Mouse (Mus musculus): Measurements from ENCODE around the gene Cryba2. TPM values are rescaled to one million over a fixed set of nuclear protein-coding genes. Genes with fewer than 3 reads are reported as not detected.

Cryba2 gene
- polyA plus RNA-seq, 1 experiment from 2014 or later: 0.28 TPM

DNA sequence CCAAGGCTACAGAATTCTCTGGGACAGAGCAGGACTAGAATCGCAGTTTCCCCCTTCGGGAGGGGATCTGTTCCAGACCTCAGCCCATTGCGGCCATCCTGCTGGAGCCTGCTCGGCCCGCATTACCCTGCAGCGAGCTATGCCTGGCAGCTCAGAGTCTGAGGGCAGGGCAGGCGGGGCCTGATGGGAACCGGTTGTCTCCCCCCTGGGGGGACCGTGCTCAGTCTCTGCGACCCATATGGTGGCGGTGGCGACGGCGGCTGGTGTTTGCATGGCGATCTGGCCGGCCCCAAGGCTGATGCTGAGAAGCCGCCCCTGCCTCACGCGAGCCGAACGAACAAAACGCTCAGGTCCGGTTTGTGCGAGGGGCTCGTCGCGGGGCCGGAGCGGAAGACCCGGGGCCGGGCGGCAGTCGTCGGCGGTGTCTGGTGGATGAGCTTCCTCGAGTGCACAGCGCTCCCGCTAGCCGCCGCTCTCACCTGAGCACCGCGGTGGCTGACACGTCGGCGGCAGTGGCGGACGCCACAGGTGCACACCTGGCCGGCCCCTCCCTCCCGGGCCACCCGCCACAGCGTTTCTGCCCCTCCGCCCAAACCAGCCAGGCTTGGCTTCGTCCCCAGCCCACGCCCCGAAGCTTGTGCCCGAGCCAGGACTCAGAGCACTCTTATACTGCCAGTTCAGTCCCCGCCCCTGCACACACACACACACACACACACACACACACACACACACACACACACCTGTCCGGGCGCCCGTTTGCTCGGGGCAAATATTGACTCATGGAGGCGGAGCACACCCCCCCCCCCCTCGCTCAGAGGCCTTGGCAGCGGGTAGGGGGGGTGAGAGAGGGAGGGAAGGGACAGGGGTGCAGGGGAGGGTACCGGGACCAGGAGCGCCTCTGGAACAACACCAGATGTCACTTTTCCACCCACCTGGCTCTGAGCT, 7.7 kb upstream of the Cryba2 start:
- Histone ChIP-seq H3K27ac (no peak overlapping the region), H3K4me1 (peaks cover 20% of the 10 kb centered on the region)
- ATAC-seq (ENCODE audit: insufficient number of reproducible peaks, low FRiP score, low TSS enrichment, low read depth): 0 out of 2 replicates have a peak, but pooled peaks have one; percentile 40

GRCm38 (mm10) chr1:74898656-74899431, 5.9 kb upstream of the Cryba2 start:
- H3K9me3 ChIP-seq: no peaks in the 10 kb centered on the region
- no peak overlapping the region for H3K9ac ChIP-seq
- no peak overlapping the region for H3K4me3 ChIP-seq
- peaks cover 97% of the 10 kb centered on the region for H3K27me3 ChIP-seq
- H3K4me2 ChIP-seq: no peak overlapping the region
- no peak overlapping the region for H3K27ac ChIP-seq
- peaks cover 20% of the 10 kb centered on the region for H3K4me1 ChIP-seq
- ATAC-seq (ENCODE audit: insufficient number of reproducible peaks, low FRiP score, low TSS enrichment, low read depth): no peak
- 8% methylated on average over 6 of the region's 10 CpGs for WGBS
- no peaks in the 10 kb centered on the region for H3K36me3 ChIP-seq

More for the DNA sequence above, 7.7 kb upstream of the Cryba2 start:
- Histone ChIP-seq H3K27me3 (peaks cover 97% of the 10 kb centered on the region), H3K9me3 (no peaks in the 10 kb centered on the region), H3K36me3 (no peaks in the 10 kb centered on the region), H3K4me2 (peak overlapping the region; percentile 68), H3K4me3 (peak overlapping the region; percentile 34), H3K9ac (no peak overlapping the region)
- under 1% methylated on average over 66 of the region's 66 CpGs for WGBS

DNA sequence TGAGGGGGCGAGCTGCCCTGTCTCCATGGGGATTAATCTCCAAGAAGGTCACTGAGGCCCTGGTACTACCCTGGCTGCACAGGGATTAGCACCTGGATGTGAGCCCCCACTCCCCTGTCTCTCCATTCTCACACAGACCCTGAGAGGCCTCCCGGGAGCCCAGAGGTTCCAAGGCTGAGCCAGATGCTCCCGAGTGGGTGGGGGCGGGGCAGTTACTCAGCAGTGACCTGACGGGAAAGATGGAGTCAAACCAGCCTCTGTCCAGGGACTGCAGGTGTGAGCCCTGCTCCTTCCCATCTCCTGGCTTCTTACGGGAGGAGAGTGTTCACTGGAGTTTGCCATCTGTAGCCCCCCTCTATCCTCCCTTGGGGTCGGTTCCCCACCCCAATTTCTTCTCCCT, 5.0 kb upstream of the Cryba2 start:
- ATAC-seq (ENCODE audit: insufficient number of reproducible peaks, low FRiP score, low TSS enrichment, low read depth): no peak
- 3% methylated on average over 7 of the region's 7 CpGs for WGBS
- no peak overlapping the region for H3K4me3 ChIP-seq
- no peak overlapping the region for H3K27ac ChIP-seq
- peaks cover 97% of the 10 kb centered on the region for H3K27me3 ChIP-seq
- no peak overlapping the region for H3K4me2 ChIP-seq
- H3K4me1 ChIP-seq: peaks cover 23% of the 10 kb centered on the region
- no peaks in the 10 kb centered on the region for H3K9me3 ChIP-seq
- no peak overlapping the region for H3K9ac ChIP-seq
- no peaks in the 10 kb centered on the region for H3K36me3 ChIP-seq

DNA sequence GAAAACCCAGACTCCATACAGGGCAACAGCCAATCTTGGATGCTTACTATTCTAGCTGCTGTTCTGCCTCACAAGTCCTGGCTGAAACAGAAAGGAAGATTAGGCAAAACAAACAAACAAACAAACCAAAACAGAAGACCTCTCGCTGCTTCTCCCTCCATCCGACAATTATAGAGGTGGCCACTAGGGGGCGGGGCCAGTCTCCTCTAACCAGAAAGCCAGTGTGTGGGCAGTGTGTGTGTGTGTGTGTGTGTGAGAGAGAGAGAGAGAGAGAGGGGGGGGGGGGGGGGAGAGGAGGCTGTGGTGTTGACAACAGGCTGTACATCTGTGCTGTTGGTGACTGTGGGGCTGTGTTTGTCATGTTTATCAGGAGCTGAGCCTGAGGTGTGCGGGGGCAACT, 2.0 kb upstream of the Cryba2 start:
- H3K27ac ChIP-seq: no peak overlapping the region
- WGBS: 15% methylated on average over 4 of the region's 4 CpGs
- H3K4me1 ChIP-seq: peaks cover 15% of the 10 kb centered on the region
- no peaks in the 10 kb centered on the region for H3K36me3 ChIP-seq
- H3K27me3 ChIP-seq: peaks cover 97% of the 10 kb centered on the region
- no peak overlapping the region for H3K4me2 ChIP-seq
- no peaks in the 10 kb centered on the region for H3K9me3 ChIP-seq
- no peak overlapping the region for H3K9ac ChIP-seq
- no peak for ATAC-seq (ENCODE audit: insufficient number of reproducible peaks, low FRiP score, low TSS enrichment, low read depth)
- no peak overlapping the region for H3K4me3 ChIP-seq

DNA sequence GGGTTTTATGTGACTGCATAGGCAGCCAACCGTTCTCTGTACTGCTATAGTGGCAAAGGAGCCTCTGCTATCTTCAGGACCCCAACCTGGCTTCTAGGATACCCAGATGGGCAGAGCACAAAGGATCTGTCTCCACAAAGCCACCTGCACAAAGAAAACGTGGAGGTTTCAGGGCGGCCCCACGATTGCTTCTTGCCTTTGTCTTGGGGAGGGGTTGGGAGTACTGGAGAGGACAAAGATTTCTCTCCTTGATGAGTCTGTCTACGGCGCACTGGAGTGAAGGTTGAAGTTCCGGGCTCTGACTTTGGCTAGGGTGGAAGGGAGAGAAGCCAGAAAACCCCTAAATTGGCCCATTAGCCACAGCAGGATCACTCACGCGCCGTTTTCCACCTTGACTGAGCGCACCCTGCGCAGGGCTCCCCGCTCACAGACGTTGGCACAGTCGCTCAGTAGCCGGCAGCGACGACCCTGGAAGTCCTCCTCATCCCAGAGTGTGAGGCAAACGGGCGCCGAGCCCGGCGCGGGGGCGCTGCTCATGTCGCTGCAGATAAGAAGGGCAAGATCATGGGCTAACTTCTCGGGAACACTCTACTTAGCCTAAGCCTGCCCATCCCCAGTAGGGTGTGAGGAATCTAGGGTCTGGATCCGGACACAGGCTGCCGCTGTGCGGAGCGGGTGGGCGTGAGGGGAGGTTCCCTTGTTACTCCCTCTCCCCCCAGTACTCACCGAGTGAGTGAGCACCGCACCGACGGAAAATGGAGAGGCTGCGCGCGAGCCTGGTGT, 401 bp downstream of the Cryba2 start:
- Histone ChIP-seq H3K36me3 (no peaks in the 10 kb centered on the region), H3K4me1 (peaks cover 8% of the 10 kb centered on the region; the same call in 1 of the 2 replicates), H3K4me3 (peak overlapping the region; percentile 2; the same call in 1 of the 2 replicates), H3K4me2 (no peak overlapping the region), H3K27ac (no peak overlapping the region), H3K9ac (no peak overlapping the region), H3K27me3 (peaks cover 93% of the 10 kb centered on the region), H3K9me3 (no peaks in the 10 kb centered on the region)
- ATAC-seq (ENCODE audit: insufficient number of reproducible peaks, low FRiP score, low TSS enrichment, low read depth): no peak
- 2% methylated on average over 39 of the region's 39 CpGs for WGBS

DNA sequence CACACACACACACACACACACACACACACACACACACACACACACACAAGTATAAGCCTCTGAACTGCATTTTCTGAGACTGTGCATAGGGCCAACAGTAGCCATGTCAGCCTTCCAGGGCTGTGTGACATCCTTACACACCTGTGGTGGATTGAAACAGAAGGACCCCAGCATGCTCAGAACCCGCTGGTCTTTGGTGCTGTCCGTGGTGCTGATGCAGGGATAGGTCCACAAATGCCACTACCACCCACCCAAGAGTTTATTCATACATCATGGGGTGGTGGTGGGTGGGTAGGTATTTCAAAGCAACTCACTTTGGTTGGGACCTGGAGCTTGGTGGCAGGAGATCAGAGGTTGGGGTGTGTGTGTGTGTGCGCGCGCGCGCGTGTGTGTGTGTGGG, 1.4 kb downstream of the Cryba2 start:
- ATAC-seq (ENCODE audit: insufficient number of reproducible peaks, low FRiP score, low TSS enrichment, low read depth): no peak
- Histone ChIP-seq H3K9ac (no peak overlapping the region), H3K27me3 (peaks cover 93% of the 10 kb centered on the region), H3K9me3 (no peaks in the 10 kb centered on the region), H3K4me1 (peaks cover 8% of the 10 kb centered on the region; the same call in 1 of the 2 replicates), H3K4me2 (no peak overlapping the region), H3K27ac (no peak overlapping the region), H3K4me3 (no peak overlapping the region), H3K36me3 (no peaks in the 10 kb centered on the region)
- WGBS: 0% methylated on average over 3 of the region's 8 CpGs

DNA sequence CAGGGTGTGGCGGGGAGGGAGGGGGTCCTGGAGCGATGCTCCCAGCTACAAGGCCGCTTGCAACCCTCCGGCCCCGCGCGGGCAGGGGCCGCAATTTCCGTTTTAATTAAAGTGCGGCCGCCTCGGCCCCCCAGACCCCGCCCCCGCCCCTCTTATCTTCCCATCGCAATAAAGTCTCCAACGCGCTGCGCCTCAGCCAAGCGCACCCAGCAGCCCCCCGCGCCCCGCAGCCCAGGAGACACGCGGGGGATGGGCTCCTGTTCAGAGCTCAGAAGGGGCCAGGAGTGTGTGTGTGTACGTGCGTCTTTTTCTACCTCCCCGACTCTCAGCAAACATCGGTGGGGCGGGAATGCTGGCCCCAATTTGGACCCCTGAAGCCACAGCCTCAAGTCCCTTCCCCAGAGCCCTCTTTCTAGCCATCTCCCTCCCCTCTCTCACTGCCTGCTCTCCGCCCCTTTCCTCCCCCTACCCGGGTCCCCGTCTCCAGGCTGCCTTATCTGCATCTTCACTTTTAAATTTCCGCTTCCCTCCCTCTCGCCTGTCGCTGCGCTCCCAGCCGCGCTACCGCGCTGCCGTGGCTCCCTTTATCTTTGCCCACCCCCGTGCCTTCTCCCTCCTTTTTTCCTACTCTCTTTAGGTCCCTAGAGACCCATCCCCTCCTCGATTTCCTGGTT, 7.4 kb downstream of the Cryba2 start, which contains the start of gene Fev:
Gene Fev, minus strand, starts transcription at position 51 of the 674 bp plus-strand sequence.
- peaks cover 33% of the 10 kb centered on the region for H3K4me1 ChIP-seq
- H3K9ac ChIP-seq: no peak within 1 kb of the TSS
- peaks cover 94% of the 10 kb centered on the region for H3K27me3 ChIP-seq
- no peaks in the 10 kb centered on the region for H3K9me3 ChIP-seq
- H3K27ac ChIP-seq: no peak within 1 kb of the TSS
- ATAC-seq (ENCODE audit: insufficient number of reproducible peaks, low FRiP score, low TSS enrichment, low read depth): no peak
- H3K36me3 ChIP-seq: no peaks in the 10 kb centered on the region
- peak within 1 kb of the TSS; percentile 35 for H3K4me2 ChIP-seq
- peak within 1 kb of the TSS; percentile 24 for H3K4me3 ChIP-seq
- 1% methylated on average over 41 of the region's 43 CpGs for WGBS

DNA sequence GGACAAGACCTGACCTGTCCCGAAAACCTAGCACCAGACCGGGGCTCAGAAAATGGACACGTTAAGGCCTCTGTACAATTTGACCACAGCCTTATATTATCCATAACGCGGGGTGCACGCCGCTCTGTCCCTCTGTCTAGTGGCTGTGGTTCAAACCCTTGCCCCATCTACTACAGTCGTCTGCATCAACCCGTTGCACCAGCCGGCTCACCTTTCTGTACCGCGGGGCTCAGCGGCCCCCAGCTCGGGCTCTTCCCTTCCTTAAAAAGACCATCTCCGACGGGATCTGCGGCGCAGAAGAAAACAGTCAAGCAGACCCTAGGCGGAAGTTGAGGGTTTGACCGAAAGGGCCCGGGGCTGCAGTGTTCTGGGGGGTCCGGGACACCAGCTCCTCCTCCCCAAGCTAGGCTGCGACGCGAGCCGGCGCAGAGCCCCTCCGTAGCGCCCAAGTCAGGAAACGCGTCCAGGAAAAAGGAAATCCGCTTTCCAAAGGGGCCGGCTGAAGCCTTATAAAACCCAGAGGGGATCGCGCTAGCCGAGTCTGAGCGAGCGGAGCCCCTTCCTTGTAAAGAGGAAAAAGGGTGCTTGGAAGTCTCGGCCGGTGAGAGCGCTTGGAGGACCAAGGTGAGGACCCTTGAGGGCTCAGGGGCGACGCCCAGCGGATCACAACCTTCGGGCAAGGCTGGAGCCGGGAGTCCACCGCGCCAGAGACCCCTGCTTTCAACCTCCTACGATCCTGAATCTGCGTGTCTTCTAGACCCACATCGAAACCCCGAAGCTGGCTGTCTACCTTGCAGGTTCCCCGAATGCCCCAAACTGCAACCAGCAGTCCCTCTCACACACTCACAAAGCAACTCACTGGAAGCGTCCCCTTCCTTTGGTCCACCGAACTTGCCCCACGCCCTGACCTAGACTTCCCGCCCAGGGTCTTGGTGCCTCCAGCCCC, 8.5 kb downstream of the Cryba2 start:
- H3K4me2 ChIP-seq: peak overlapping the region; percentile 35
- peaks cover 33% of the 10 kb centered on the region for H3K4me1 ChIP-seq
- H3K9me3 ChIP-seq: no peaks in the 10 kb centered on the region
- ATAC-seq (ENCODE audit: insufficient number of reproducible peaks, low FRiP score, low TSS enrichment, low read depth): no peak
- H3K27ac ChIP-seq: no peak overlapping the region
- H3K9ac ChIP-seq: no peak overlapping the region
- H3K4me3 ChIP-seq: peak overlapping the region; percentile 24
- H3K36me3 ChIP-seq: no peaks in the 10 kb centered on the region
- WGBS: under 1% methylated on average over 57 of the region's 57 CpGs
- H3K27me3 ChIP-seq: peaks cover 88% of the 10 kb centered on the region

DNA sequence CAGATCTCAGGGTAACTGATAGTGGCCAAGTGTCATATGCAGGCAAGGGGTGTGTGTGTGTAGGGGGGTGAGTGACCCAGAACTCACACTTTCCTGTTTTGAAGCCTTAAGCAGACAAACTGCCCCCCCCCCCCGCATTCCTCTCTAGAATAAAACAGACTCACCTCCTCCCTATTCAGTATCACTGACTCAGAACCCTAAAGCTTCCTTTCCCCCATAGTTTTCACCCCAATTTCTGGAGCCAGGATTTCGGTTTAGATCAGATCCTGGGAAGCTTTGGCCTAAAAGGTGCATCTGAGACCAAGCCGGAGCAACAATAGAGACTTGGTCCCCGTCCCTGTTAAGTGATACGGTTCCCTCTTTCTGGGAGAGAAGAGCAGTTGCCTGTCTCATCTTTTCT, 9.5 kb downstream of the Cryba2 start:
- H3K4me2 ChIP-seq: no peak overlapping the region
- H3K27me3 ChIP-seq: peaks cover 92% of the 10 kb centered on the region
- no peak overlapping the region for H3K27ac ChIP-seq
- peaks cover 33% of the 10 kb centered on the region for H3K4me1 ChIP-seq
- no peak overlapping the region for H3K4me3 ChIP-seq
- H3K36me3 ChIP-seq: no peaks in the 10 kb centered on the region
- WGBS: 9% methylated on average over 5 of the region's 5 CpGs
- H3K9ac ChIP-seq: no peak overlapping the region
- ATAC-seq (ENCODE audit: insufficient number of reproducible peaks, low FRiP score, low TSS enrichment, low read depth): no peak
- H3K9me3 ChIP-seq: no peaks in the 10 kb centered on the region

GRCm38 (mm10) chr1:74882828-74883227, 10.1 kb downstream of the Cryba2 start:
- H3K27ac ChIP-seq: no peak overlapping the region
- peak overlapping the region; percentile 54 for H3K4me2 ChIP-seq
- H3K4me3 ChIP-seq: peak overlapping the region; percentile 37; the same call in 1 of the 2 replicates
- no peak for ATAC-seq (ENCODE audit: insufficient number of reproducible peaks, low FRiP score, low TSS enrichment, low read depth)
- peaks cover 92% of the 10 kb centered on the region for H3K27me3 ChIP-seq
- no peak overlapping the region for H3K9ac ChIP-seq
- H3K36me3 ChIP-seq: no peaks in the 10 kb centered on the region
- peaks cover 33% of the 10 kb centered on the region for H3K4me1 ChIP-seq
- 1% methylated on average over 8 of the region's 8 CpGs for WGBS
- no peaks in the 10 kb centered on the region for H3K9me3 ChIP-seq
